Mouse (Mus musculus): ENCODE data around the gene Ormdl2.
"Not testable (repeated sequence)": the region's sequence is repeated elsewhere in the genome, so short reads cannot be mapped to it uniquely, and the experiment has no call there.

The Ormdl2 gene

GRCm38 (mm10) chr10:128821358-128822056 is at the start of gene Ormdl2:
TSS of gene Ormdl2 (minus strand) at chr10:128821645.
- peak; percentile 98 to 99 for DNase-seq (ENCODE audit: low spot score in 2 of 2)

- no peak for DNase-seq (ENCODE audit: low spot score in 2 of 2)
Measured at GRCm38 (mm10) chr10:128870341-128870740, 48.9 kb upstream of the Ormdl2 start.

GRCm38 (mm10) chr10:128866518-128866917 is 45.1 kb upstream of the Ormdl2 start:
- no peak for DNase-seq (ENCODE audit: low spot score in 2 of 2)

- no peak for DNase-seq (ENCODE audit: low spot score in 2 of 2)
Measured at GRCm38 (mm10) chr10:128866042-128866441, 44.6 kb upstream of the Ormdl2 start.

GRCm38 (mm10) chr10:128861176-128861575 is 39.7 kb upstream of the Ormdl2 start:
- DNase-seq (ENCODE audit: low spot score in 2 of 2): no peak

GRCm38 (mm10) chr10:128850339-128850738 is 28.9 kb upstream of the Ormdl2 start:
- DNase-seq (ENCODE audit: low spot score in 2 of 2): no peak

GRCm38 (mm10) chr10:128848426-128848825 is 27.0 kb upstream of the Ormdl2 start:
- DNase-seq (ENCODE audit: low spot score in 2 of 2): no peak

- DNase-seq (ENCODE audit: low spot score in 2 of 2): no peak
Measured at GRCm38 (mm10) chr10:128846664-128847063, 25.2 kb upstream of the Ormdl2 start.

- DNase-seq (ENCODE audit: low spot score in 2 of 2): no peak
Measured at GRCm38 (mm10) chr10:128845516-128845915, 24.1 kb upstream of the Ormdl2 start.

GRCm38 (mm10) chr10:128843260-128843659 is 21.8 kb upstream of the Ormdl2 start:
- DNase-seq (ENCODE audit: low spot score in 2 of 2): no peak

GRCm38 (mm10) chr10:128840612-128841011 is 19.2 kb upstream of the Ormdl2 start:
- DNase-seq (ENCODE audit: low spot score in 2 of 2): no peak

- DNase-seq (ENCODE audit: low spot score in 2 of 2): no peak
Measured at GRCm38 (mm10) chr10:128839434-128839833, 18.0 kb upstream of the Ormdl2 start.

GRCm38 (mm10) chr10:128837400-128837799 is 16.0 kb upstream of the Ormdl2 start:
- DNase-seq (ENCODE audit: low spot score in 2 of 2): no peak

GRCm38 (mm10) chr10:128823821-128824220 is 2.4 kb upstream of the Ormdl2 start:
- no peak for DNase-seq (ENCODE audit: low spot score in 2 of 2)

GRCm38 (mm10) chr10:128823087-128823486 is 1.6 kb upstream of the Ormdl2 start:
- not testable (repeated sequence) for DNase-seq (ENCODE audit: low spot score in 2 of 2)

- no peak for DNase-seq (ENCODE audit: low spot score in 2 of 2)
Measured at GRCm38 (mm10) chr10:128822135-128822534, 690 bp upstream of the Ormdl2 start.

- no peak for DNase-seq (ENCODE audit: low spot score in 2 of 2)
Measured at GRCm38 (mm10) chr10:128820217-128820616, 1.2 kb downstream of the Ormdl2 start.

GRCm38 (mm10) chr10:128817033-128817432 is 4.4 kb downstream of the Ormdl2 start, which contains the start of gene Sarnp:
TSS of gene Sarnp (plus strand) at chr10:128817333.
- no peak for DNase-seq (ENCODE audit: low spot score in 2 of 2)

- no peak for DNase-seq (ENCODE audit: low spot score in 2 of 2)
Measured at GRCm38 (mm10) chr10:128807018-128807417, 14.4 kb downstream of the Ormdl2 start.

- DNase-seq (ENCODE audit: low spot score in 2 of 2): no peak
Measured at GRCm38 (mm10) chr10:128806086-128806485, 15.4 kb downstream of the Ormdl2 start.

- peak; percentile 88 to 91 for DNase-seq (ENCODE audit: low spot score in 2 of 2)
Measured at GRCm38 (mm10) chr10:128805092-128806000, 16.1 kb downstream of the Ormdl2 start.

GRCm38 (mm10) chr10:128804271-128805091 is 17.0 kb downstream of the Ormdl2 start, which contains the start of gene Tmem198b:
TSS of gene Tmem198b (minus strand) at chr10:128804370.
- peak; percentile 64 to 70 for DNase-seq (ENCODE audit: low spot score in 2 of 2)
